Mouse (Mus musculus) embryonic facial prominence, embryonic 13.5 days (tissue): ENCODE measurements at regions not wholly inside any gene's neighbourhood (a gene's known extent, or its start where the extent isn't known, plus 50 kb on each side); places are given as distances from the start of the nearest gene placed in this dataset.

ENCODE experiments used
- ATAC-seq: fragments of 200-750 bp; cut with Nextera tagmentation; 2 replicates; pipeline ENCODE4 v1.8.0; 2017; ENCODE audit warnings: low read depth; ENCODE audit not compliant: insufficient number of reproducible peaks, insufficient read depth, low FRiP score, low TSS enrichment
- H3K27ac ChIP-seq: fragments of 300-500 bp; sonication (generic); 2 replicates; pipeline ENCODE4 v1.5.1; 2015; ENCODE audit warnings: moderate library complexity, mild to moderate bottlenecking, inconsistent platforms
- H3K27me3 ChIP-seq: fragments of 300-500 bp; sonication (generic); 2 replicates; pipeline ENCODE4 v1.6.1; 2015; ENCODE audit warnings: mild to moderate bottlenecking, inconsistent platforms
- H3K36me3 ChIP-seq: fragments of 300-500 bp; sonication (generic); 2 replicates; pipeline ENCODE4 v1.6.1; 2015; ENCODE audit warnings: mild to moderate bottlenecking, inconsistent platforms
- H3K4me1 ChIP-seq: fragments of 300-500 bp; sonication (generic); 2 replicates; pipeline ENCODE4 v1.6.1; 2015; ENCODE audit warnings: inconsistent platforms
- H3K4me2 ChIP-seq: fragments of 300-500 bp; sonication (generic); 2 replicates; pipeline ENCODE4 v1.6.1; 2015; ENCODE audit warnings: moderate library complexity, mild to moderate bottlenecking, inconsistent platforms
- H3K4me3 ChIP-seq: fragments of 300-500 bp; sonication (generic); 2 replicates; pipeline ENCODE4 v1.5.1; 2015; ENCODE audit warnings: mild to moderate bottlenecking, inconsistent platforms
- H3K9ac ChIP-seq: fragments of 300-500 bp; sonication (generic); 2 replicates; pipeline ENCODE4 v1.6.1; 2015; ENCODE audit warnings: mild to moderate bottlenecking, inconsistent platforms
- H3K9me3 ChIP-seq: fragments of 300-500 bp; sonication (generic); 2 replicates; pipeline ENCODE4 v1.6.1; 2016; ENCODE audit warnings: inconsistent platforms
- WGBS: fragments of 180-500 bp; shearing (Covaris S2); methylation state at CpG from one replicate; pipeline ENCODE4 v1.1.7; 2015; ENCODE audit warnings: mixed read lengths; 5-methylcytosine and 5-hydroxymethylcytosine counted together

DNA sequence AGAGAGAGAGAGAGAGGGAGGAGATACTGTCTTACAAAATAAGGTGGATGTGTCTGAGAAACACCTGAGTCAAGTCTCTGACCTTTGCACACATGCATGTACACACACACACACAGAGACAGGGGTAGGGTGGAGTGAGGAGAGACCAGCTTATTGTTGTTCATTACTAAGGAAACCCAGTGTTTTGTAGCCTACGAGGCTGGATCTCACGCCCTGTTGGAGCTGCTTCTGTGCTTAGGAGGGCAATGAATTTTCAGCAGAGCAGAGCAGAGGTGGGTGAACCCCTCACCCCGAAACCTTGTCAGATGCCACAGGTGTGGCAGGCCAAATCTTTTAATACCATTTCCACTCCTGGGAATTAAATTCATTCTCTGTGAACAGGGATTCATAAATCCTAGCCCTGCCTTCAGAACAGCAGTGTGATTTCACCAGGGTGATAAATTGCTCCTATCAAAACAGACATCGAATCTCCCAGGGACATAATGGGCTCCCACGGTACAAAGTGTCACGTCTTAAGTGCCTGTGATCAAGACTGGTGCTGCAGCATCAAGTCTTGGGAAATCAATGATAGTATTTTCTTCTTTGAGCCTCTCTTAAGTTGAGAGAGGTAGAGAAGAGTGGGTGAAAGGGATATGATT, 175.3 kb upstream of the Id2 start:
- 72% methylated on average over 6 of the region's 6 CpGs for WGBS
- no peak for ATAC-seq
- no peak overlapping the region for H3K27ac ChIP-seq
- no peak overlapping the region for H3K4me3 ChIP-seq
- H3K4me2 ChIP-seq = no peak overlapping the region
- H3K27me3 ChIP-seq = 0 out of 2 replicates have a peak, but pooled peaks cover 2% of the 10 kb centered on the region
- no peak overlapping the region for H3K9ac ChIP-seq
- H3K36me3 ChIP-seq = no peaks in the 10 kb centered on the region
- H3K4me1 ChIP-seq = peaks cover 22% of the 10 kb centered on the region
- H3K9me3 ChIP-seq = no peaks in the 10 kb centered on the region

GRCm38 (mm10) chr12:25269878-25270277, 172.9 kb upstream of the Id2 start:
- Histone ChIP-seq H3K9me3 (no peaks in the 10 kb centered on the region), H3K4me1 (peaks cover 27% of the 10 kb centered on the region), H3K36me3 (no peaks in the 10 kb centered on the region), H3K27ac (no peak overlapping the region), H3K4me3 (no peak overlapping the region), H3K9ac (no peak overlapping the region), H3K4me2 (no peak overlapping the region), H3K27me3 (0 out of 2 replicates have a peak, but pooled peaks cover 3% of the 10 kb centered on the region)
- ATAC-seq = no peak
- WGBS = 66% methylated on average over 3 of the region's 3 CpGs

- 0 out of 2 replicates have a peak, but pooled peaks cover 3% of the 10 kb centered on the region for H3K27me3 ChIP-seq
- H3K27ac ChIP-seq = no peak overlapping the region
- H3K36me3 ChIP-seq = no peaks in the 10 kb centered on the region
- 65% methylated on average over 18 of the region's 18 CpGs for WGBS
- ATAC-seq = no peak
- H3K9ac ChIP-seq = no peak overlapping the region
- H3K4me2 ChIP-seq = no peak overlapping the region
- no peaks in the 10 kb centered on the region for H3K9me3 ChIP-seq
- H3K4me3 ChIP-seq = no peak overlapping the region
- peaks cover 20% of the 10 kb centered on the region for H3K4me1 ChIP-seq
These were observed 172.2 kb upstream of the Id2 start for GRCm38 (mm10) chr12:25268871-25269850.

DNA sequence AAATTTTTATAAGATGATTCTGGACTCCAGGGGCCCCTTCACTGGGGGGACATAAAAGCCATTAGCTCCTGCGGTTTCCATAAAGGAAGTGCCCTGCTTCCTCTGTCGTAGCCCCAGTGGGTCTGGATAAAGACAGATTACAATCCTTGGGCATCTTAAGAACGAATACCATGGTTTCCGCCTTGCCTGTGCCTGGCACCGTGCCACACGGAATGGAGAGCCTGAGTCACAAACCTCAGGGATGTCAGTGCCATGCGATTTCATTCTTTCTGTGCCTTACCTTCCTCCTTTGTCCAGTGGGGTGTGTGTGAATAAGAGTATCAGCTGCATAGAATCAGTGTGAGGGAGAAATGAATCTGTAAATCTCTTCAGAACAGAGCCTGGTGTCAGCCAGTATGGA, 171.4 kb upstream of the Id2 start:
- no peak for ATAC-seq
- no peak overlapping the region for H3K9ac ChIP-seq
- H3K27ac ChIP-seq = no peak overlapping the region
- H3K27me3 ChIP-seq = 0 out of 2 replicates have a peak, but pooled peaks cover 3% of the 10 kb centered on the region
- H3K36me3 ChIP-seq = no peaks in the 10 kb centered on the region
- H3K4me2 ChIP-seq = no peak overlapping the region
- H3K9me3 ChIP-seq = no peaks in the 10 kb centered on the region
- H3K4me1 ChIP-seq = peaks cover 16% of the 10 kb centered on the region
- no peak overlapping the region for H3K4me3 ChIP-seq
- WGBS = 77% methylated on average over 7 of the region's 7 CpGs

DNA sequence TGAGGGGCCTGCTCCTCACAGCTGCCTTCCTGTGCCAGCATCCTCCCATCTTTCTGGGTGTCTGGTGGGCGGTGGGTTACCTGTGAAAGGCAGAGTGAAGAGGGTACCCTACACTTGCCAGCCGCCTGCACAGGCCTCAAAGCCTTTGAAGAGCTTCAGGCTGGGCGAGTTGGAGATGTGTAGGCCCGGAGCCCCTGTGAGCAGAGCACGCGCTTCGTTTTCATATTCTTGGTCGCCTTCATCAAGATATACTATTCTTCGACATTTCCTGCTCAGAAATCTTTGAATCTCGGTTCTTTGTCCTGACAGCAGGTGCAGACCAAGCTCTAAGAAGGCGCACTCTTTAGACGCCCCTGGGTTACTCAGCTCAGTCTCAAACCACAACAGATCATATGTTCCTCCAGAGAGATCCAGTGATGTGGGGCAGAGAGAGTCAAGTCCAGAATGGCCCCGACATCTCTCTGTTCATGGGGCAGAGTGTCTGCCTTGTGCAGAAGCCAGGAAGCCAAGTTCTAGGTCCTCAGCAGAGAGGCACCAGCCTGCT, 170.7 kb upstream of the Id2 start:
- no peak overlapping the region for H3K4me3 ChIP-seq
- H3K4me1 ChIP-seq = peaks cover 16% of the 10 kb centered on the region
- no peak overlapping the region for H3K9ac ChIP-seq
- 0 out of 2 replicates have a peak, but pooled peaks cover 3% of the 10 kb centered on the region for H3K27me3 ChIP-seq
- no peak overlapping the region for H3K27ac ChIP-seq
- no peak overlapping the region for H3K4me2 ChIP-seq
- H3K9me3 ChIP-seq = no peaks in the 10 kb centered on the region
- no peaks in the 10 kb centered on the region for H3K36me3 ChIP-seq
- 85% methylated on average over 13 of the region's 13 CpGs for WGBS
- ATAC-seq = no peak

GRCm38 (mm10) chr12:25266701-25267571, 170.0 kb upstream of the Id2 start:
- H3K27me3 ChIP-seq = 0 out of 2 replicates have a peak, but pooled peaks cover 3% of the 10 kb centered on the region
- no peak overlapping the region for H3K9ac ChIP-seq
- no peak overlapping the region for H3K27ac ChIP-seq
- H3K4me2 ChIP-seq = no peak overlapping the region
- no peak for ATAC-seq
- 60% methylated on average over 17 of the region's 17 CpGs for WGBS
- H3K4me3 ChIP-seq = no peak overlapping the region
- no peaks in the 10 kb centered on the region for H3K36me3 ChIP-seq
- no peaks in the 10 kb centered on the region for H3K9me3 ChIP-seq
- peaks cover 16% of the 10 kb centered on the region for H3K4me1 ChIP-seq

GRCm38 (mm10) chr12:25265560-25266525, 168.9 kb upstream of the Id2 start:
- no peak overlapping the region for H3K9ac ChIP-seq
- no peaks in the 10 kb centered on the region for H3K9me3 ChIP-seq
- no peak for ATAC-seq
- peaks cover 16% of the 10 kb centered on the region for H3K4me1 ChIP-seq
- 51% methylated on average over 11 of the region's 11 CpGs for WGBS
- no peak overlapping the region for H3K4me2 ChIP-seq
- no peak overlapping the region for H3K27ac ChIP-seq
- 0 out of 2 replicates have a peak, but pooled peaks cover 3% of the 10 kb centered on the region for H3K27me3 ChIP-seq
- no peaks in the 10 kb centered on the region for H3K36me3 ChIP-seq
- H3K4me3 ChIP-seq = no peak overlapping the region

DNA sequence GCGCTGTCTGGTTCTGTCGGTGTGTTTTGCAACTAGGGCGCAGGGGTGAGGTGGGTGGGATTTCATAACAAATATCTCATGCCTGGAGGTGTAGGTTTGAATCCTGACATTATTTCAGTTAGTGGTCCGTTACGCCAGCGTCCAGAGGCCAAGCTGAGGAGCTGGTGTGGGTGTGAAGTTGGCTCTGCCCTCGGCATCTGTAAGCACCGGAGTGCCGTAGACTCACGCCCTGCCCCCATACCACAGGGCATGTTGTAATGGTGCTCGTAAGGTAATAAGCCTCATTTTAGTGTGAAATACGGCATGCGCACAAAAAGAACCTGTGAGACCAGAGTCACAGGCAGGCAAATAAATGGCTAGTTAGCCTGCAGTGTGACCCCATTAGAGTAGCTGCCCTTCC, 168.1 kb upstream of the Id2 start:
- no peak for ATAC-seq
- Histone ChIP-seq H3K4me2 (no peak overlapping the region), H3K27me3 (0 out of 2 replicates have a peak, but pooled peaks cover 3% of the 10 kb centered on the region), H3K9ac (no peak overlapping the region), H3K27ac (no peak overlapping the region), H3K4me3 (no peak overlapping the region), H3K9me3 (no peaks in the 10 kb centered on the region), H3K36me3 (no peaks in the 10 kb centered on the region), H3K4me1 (peaks cover 16% of the 10 kb centered on the region)
- 78% methylated on average over 13 of the region's 13 CpGs for WGBS

GRCm38 (mm10) chr12:25264408-25264807, 167.5 kb upstream of the Id2 start:
- H3K27ac ChIP-seq = no peak overlapping the region
- 0 out of 2 replicates have a peak, but pooled peaks cover 3% of the 10 kb centered on the region for H3K27me3 ChIP-seq
- no peak overlapping the region for H3K4me3 ChIP-seq
- WGBS = 77% methylated on average over 3 of the region's 3 CpGs
- H3K9me3 ChIP-seq = no peaks in the 10 kb centered on the region
- no peak overlapping the region for H3K4me2 ChIP-seq
- H3K4me1 ChIP-seq = peaks cover 9% of the 10 kb centered on the region
- no peak for ATAC-seq
- no peak overlapping the region for H3K9ac ChIP-seq
- H3K36me3 ChIP-seq = no peaks in the 10 kb centered on the region

GRCm38 (mm10) chr12:25262461-25262860, 165.5 kb upstream of the Id2 start:
- H3K9ac ChIP-seq = no peak overlapping the region
- H3K9me3 ChIP-seq = no peaks in the 10 kb centered on the region
- H3K4me1 ChIP-seq = peaks cover 5% of the 10 kb centered on the region; the same call in 1 of the 2 replicates
- H3K27ac ChIP-seq = no peak overlapping the region
- WGBS = 82% methylated on average over 3 of the region's 3 CpGs
- 0 out of 2 replicates have a peak, but pooled peaks cover 3% of the 10 kb centered on the region for H3K27me3 ChIP-seq
- no peak overlapping the region for H3K4me2 ChIP-seq
- no peak for ATAC-seq
- H3K4me3 ChIP-seq = no peak overlapping the region
- H3K36me3 ChIP-seq = no peaks in the 10 kb centered on the region
